Mouse (Mus musculus) thymus, postnatal 10 days (tissue): ENCODE measurements around the gene Fam234b.

Experiments
- DNase-seq, 2 experiments: peaks; one replicate each; pipeline ENCODE4 v3.0.0; 2021; ENCODE audit warnings: low spot score in 2 of 2

Fam234b gene

DNA sequence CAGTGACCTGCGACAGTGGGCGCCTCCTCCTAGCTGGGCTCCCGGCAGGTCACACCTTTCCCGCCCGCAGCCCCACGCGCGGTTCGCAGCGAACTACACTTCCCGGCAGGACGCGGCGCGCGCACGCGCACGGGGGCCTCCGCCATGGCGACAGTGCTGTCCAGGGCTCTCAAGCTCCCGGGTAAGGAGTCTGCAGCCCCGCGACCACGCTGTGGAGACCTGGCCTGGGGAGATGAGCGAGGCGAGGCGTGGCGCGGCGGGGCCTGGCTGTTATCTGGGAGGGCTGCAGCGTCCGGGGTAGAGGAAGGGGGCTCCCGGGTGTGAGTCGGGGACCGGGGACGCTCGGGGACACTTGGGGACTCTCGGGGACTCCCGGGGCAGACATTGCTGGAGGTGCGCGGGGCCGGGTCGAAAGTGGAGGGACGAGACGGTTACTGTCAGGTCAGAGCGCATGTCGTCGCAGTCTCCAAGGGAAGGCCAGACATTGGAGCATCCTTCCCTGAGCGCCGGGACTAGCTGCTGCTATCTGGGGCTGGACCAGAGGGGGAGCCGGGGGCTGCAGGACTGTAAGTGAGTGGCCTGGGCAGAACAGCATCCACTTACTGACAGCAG lies at the start of gene Fam234b, which contains the start of gene Hebp1:
Fam234b (plus strand) TSS at position 57 of the 612 bp plus-strand sequence.
Hebp1 (minus strand) TSS at position 102 of the 612 bp plus-strand sequence.
- peak; percentile 74 to 88 for DNase-seq

GRCm38 (mm10) chr6:135148506-135148905 lies 49.3 kb upstream of the Fam234b start:
- DNase-seq, result peak in 1 of 2 experiments; percentile 44

GRCm38 (mm10) chr6:135149175-135149574 lies 48.6 kb upstream of the Fam234b start:
- DNase-seq, result no peak

DNA sequence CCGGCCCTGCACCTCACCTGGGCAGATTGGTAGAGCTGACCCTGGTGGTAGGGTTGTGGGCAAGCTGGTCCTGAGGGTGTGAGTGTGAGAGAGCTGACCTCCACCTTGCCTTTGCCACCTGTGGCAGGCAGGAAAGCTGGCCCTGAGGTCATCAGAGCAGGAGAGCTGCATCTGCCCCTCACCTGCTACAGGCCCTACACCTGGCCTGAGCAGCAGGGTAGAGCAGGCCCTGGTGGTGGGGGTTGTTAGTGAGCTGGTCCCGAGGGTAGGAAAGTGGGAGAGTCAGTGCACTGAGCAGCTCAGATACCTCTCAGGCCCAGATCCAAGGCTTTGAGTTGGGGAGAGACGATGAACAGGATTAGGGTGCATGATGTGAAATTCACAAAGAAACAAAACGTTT lies 48.1 kb upstream of the Fam234b start:
- no peak for DNase-seq

DNA sequence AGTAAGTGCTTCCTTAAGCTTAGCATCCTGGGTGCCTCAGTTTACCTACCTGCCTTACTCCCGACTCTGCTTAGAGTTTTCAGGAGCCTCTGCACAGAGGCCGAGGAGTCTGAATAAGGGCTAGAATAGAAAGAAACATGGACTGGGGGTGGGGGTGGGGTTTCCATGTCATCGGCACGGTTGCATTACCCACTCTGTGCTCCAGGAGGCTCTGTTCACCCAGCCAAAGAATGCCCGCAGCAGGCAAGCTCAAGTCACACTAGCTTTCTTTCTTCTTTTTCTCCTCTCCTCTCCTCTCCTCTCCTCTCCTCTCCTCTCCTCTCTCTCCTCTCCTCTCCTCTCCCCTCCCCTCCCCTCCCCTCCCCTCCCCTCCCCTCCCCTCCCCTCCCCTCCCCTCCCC lies 47.5 kb upstream of the Fam234b start:
- DNase-seq, result peak in 1 of 2 experiments; percentile 29

GRCm38 (mm10) chr6:135153719-135154118 lies 44.1 kb upstream of the Fam234b start:
- no peak for DNase-seq

- DNase-seq, result no peak
Observed at GRCm38 (mm10) chr6:135156597-135156996, 41.2 kb upstream of the Fam234b start.

DNA sequence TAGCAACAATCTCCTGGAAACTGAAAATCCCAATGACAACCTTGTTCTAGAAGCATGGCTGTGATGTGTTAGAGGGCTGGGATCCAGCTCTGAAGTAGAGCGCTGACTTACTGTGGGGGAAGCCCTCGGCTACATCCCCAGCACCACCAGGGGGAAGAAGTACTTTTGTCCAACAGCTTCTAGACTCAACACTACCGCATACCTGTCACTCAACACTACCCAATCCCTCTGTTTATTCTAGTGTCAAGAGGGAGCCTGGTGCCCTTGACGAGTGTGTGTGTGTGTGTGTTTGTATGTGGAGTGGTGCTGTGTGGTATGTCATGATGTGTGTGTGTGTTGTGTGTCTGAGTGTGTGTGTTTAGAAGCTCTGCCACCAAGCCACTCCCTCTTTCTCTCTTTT lies 40.3 kb upstream of the Fam234b start:
- no peak for DNase-seq

DNA sequence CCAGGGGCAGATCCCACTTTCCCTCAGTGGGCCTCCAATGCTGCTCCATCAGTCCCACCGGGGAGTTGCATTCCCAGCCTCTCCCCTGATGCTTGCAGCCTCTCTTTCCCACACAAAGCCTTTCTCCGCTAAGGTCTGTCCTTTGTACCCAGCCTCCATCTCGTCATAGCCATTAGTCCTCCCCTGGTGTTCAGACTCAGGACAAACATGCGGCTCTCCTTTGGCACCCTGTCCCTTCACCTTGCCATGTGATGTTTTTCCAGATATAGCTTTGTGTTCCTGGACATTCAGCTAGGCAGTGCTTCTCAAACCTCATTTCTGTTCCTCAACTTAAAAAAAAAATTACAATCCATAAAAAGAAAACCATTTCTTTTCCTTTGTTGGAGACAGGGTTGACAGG lies 39.3 kb upstream of the Fam234b start:
- DNase-seq, result no peak

- no peak for DNase-seq
Observed at GRCm38 (mm10) chr6:135161356-135161755, 36.4 kb upstream of the Fam234b start.

DNA sequence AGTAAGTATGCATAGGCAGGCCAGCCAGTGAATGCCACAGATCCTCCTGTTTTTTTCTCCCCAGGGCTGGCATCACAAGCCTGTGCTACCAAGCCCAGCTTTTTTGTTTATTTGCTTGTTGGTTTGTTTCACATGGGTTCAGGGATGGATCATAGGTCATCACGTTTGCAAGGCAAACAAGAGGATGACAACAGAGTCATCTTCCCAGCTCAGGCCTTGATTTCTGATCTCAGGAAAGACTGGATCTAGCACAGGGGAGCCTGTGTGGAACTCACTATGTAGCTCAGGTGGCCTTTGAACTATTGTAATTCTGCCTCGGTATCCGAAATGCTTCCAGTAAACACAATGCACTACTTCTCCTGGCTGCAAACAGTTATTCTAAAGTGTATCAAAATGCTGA lies 35.5 kb upstream of the Fam234b start:
- DNase-seq, result no peak

DNA sequence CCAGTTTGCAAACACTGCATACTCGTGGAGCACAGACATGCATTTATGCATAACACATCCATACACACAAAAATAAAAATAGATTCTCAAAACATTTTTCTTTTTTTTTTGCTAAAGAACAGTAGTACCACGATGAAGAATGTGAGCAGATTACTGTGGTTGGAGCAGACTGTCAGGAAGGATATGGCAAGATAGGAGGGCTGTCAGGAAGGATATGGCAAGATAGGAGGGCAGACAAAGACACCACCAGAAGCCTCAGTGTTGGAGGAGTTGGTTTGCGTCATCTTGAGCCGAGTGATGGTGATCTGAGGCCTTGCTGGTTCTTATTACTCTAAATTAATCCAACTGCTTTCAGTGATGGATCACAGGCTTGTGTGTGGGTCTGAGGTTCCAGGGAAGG lies 34.9 kb upstream of the Fam234b start:
- no peak for DNase-seq

DNA sequence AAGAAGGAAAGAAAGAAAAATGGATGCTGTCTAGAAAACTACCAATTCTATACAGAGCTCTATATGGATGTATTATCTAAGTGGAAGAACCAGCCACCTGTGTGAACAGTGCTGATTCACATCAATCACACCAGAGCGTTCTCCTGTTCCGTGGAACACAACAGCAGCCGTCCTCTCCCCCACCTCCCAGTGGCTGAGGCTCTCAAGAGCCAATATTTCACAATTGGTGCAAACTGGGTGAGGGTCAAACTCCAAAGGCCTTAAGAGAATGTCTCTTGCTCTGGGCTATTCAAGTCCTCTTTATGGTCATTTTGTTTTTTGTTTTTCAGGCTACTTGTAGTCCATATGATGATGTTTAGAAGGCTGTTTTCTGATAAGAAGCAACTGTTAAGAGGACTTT lies 32.6 kb upstream of the Fam234b start:
- DNase-seq, result no peak

- no peak for DNase-seq
Observed at GRCm38 (mm10) chr6:135165706-135166105, 32.1 kb upstream of the Fam234b start.

- DNase-seq, result no peak
Observed at GRCm38 (mm10) chr6:135166262-135166661, 31.5 kb upstream of the Fam234b start.

GRCm38 (mm10) chr6:135166712-135167111 lies 31.1 kb upstream of the Fam234b start:
- no peak for DNase-seq

GRCm38 (mm10) chr6:135167380-135168311 lies 30.1 kb upstream of the Fam234b start:
- peak; percentile 53 to 64 for DNase-seq

DNA sequence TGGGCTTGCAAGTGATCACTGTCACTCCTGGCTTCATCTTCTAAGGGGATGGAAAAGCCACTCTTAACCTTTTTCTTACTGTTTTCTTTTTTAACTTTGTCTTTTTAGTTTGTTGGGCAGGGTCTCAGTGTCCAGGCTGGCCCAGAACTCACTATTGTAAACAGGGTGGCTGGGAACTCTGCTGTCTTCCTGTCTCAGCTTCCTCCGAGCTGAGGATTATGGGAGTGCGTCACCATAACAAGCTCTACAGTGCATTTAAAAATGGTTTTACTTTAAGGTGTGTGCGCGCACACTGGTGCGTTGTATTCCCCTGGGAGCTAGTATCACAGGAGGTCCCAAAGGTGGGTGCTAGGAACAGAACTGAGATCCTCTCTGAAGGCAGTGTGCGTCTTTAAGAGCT lies 29.3 kb upstream of the Fam234b start:
- peak; percentile 11 to 26 for DNase-seq

GRCm38 (mm10) chr6:135169246-135169645 lies 28.5 kb upstream of the Fam234b start:
- DNase-seq, result no peak

DNA sequence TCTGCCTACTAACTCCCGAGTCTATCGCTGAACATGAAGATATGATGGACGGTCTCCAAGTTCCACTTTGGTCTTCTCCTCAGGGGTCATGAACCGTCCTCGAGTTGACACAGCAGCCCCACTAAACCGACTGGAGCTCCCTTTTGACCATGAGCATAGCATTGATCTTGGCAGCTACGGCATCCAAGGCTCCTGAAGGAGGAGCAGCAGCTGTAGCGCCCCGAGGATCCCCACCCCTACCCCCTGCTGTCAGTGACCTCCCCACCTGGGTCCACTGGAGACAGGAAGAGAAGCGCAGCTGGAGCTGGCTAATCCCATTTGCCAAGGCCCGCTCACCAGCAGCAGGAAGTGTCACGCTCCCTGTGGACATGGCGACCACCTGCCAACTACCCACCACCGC lies 26.0 kb upstream of the Fam234b start:
- DNase-seq, result no peak

DNA sequence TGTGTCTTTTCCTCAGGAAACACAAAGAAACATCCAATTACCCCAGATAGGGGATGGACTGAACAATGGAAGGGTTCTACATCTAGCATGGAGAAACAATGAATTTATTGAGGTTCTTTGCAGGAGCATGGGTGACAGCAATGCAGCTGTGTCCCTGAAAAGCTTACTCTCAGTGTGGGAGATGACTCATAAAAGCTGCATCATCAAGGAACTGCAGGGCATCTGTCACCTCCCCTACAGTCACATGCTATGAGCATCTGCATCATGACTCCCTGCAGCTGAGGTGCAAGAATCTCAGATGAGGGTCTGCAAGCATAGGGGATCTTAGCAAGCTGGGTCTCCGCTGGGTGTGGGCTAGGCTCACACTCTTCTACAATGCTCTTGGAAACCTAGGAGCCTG lies 22.8 kb upstream of the Fam234b start:
- DNase-seq, result no peak

DNA sequence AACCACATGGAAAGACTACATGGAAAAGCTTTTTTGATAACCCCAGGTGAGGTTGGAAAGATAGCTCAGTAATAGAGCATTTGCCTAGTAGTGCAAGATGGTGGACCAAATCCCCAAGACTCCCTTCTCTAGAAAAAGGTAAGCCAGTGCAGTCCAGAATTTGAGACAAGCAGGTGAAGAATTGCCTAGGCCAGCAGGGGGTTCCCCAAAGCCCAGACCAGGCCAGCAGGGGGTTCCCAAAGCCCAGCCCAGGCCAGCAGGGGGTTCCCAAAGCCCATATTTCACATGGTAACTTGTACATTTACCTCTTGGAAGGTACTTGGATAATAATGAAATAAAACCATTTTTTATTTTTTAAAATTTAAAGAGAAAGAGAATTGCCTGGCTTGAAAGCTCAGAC lies 20.5 kb upstream of the Fam234b start:
- DNase-seq, result no peak

- DNase-seq, result no peak
Observed at GRCm38 (mm10) chr6:135178599-135178998, 19.2 kb upstream of the Fam234b start.
